Mouse (Mus musculus): ENCODE data around the gene Rpl24.
"Not testable (repeated sequence)": the region's sequence is repeated elsewhere in the genome, so short reads cannot be mapped to it uniquely, and the experiment has no call there.

DNA sequence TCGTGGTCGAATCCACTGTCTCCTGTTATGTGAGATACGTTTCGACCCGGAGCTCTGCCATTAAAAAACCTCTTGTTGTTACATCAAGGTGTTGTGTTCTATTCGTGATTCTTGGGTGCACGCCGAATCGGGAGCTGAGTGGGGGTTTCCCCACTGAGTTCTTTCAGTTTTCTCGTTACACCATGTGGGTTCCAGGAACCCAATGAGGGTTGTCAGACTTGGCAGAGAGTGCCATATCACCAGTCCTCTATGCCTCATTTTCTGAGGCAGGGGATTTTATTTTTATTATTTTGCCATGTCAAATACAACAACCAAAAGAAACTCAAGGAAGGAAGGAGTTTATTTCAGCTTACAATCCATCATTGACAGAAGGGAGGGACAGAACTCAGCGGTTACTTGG lies 3.0 kb upstream of the Rpl24 start:
- not testable (repeated sequence) for TF ChIP-seq POLR2A (IDR thresholded peaks at IDR 0.05; ENCODE audit: low read depth, low read length); CTCF (conservative IDR thresholded peaks at IDR 0.05; ENCODE audit: insufficient read depth, insufficient read length, low read depth, low read length)
